In genomic region chr11:60280429-60281414, GRCm38 (mm10) we compare ENCODE assay signal across 11 mouse cellular contexts. TPM values are rescaled to one million over a fixed set of nuclear protein-coding genes. Genes with fewer than 3 reads are reported as not detected.
DNase-seq lines count a peak whose midpoint lies in the region; ATAC-seq lines count a peak whose summit lies in the region.
"Had no signal": no experiment of that assay in that cellular context is flagged by ENCODE, and none has a peak within 500 bp of the region (broad histone marks: within the 10 kb centered on the region; RNA-seq: fewer than 3 reads in every experiment).

No protein-coding gene starts in this region.

- peaks cover 12% of the 10 kb centered on the region for H3K4me1 ChIP-seq in forebrain, embryonic 10.5 days
- H3K4me1 ChIP-seq in forebrain, embryonic 12.5 days = peaks cover 11% of the 10 kb centered on the region; the same call in 1 of the 2 replicates
- H3K4me1 ChIP-seq in lung, embryonic 16.5 days (replicated peaks; ENCODE audit: control insufficient read depth, insufficient read depth, low read length) = peaks cover 21% of the 10 kb centered on the region
- H3K4me1 ChIP-seq in intestine, embryonic 15.5 days (replicated peaks) = peaks cover 20% of the 10 kb centered on the region
- peaks cover 20% of the 10 kb centered on the region; the same call in 1 of the 2 replicates for H3K4me1 ChIP-seq in stomach, embryonic 14.5 days (ENCODE audit: control insufficient read depth, insufficient read depth, low read length)

- no peak overlapping the region for H3K9ac ChIP-seq in forebrain, embryonic 12.5 days
- H3K9ac ChIP-seq in lung, embryonic 16.5 days (ENCODE audit: low read length) = no peak overlapping the region
- H3K9ac ChIP-seq in intestine, embryonic 15.5 days = no peak overlapping the region
- no peak overlapping the region for H3K9ac ChIP-seq in stomach, embryonic 14.5 days (replicated peaks; ENCODE audit: low read depth, low read length)

- H3K4me3 ChIP-seq in forebrain, embryonic 10.5 days = no peak overlapping the region
- no peak overlapping the region for H3K4me3 ChIP-seq in forebrain, embryonic 12.5 days (replicated peaks)
- H3K4me3 ChIP-seq in lung, embryonic 16.5 days (ENCODE audit: low read length) = no peak overlapping the region
- no peak overlapping the region for H3K4me3 ChIP-seq in intestine, embryonic 15.5 days (replicated peaks)
- H3K4me3 ChIP-seq in stomach, embryonic 14.5 days (ENCODE audit: low read depth, low read length) = no peak overlapping the region
- H3K4me3 ChIP-seq: embryonic facial prominence, embryonic 10.5 days; megakaryocyte, embryonic 14.5 days had no signal

- no peaks in the 10 kb centered on the region for H3K36me3 ChIP-seq in forebrain, embryonic 10.5 days (replicated peaks)
- no peaks in the 10 kb centered on the region for H3K36me3 ChIP-seq in forebrain, embryonic 12.5 days (replicated peaks)
- H3K36me3 ChIP-seq in lung, embryonic 16.5 days (ENCODE audit: control insufficient read depth, insufficient read depth, low read length) = no peaks in the 10 kb centered on the region
- no peaks in the 10 kb centered on the region; the same call in 1 of the 2 replicates for H3K36me3 ChIP-seq in intestine, embryonic 15.5 days
- no peaks in the 10 kb centered on the region for H3K36me3 ChIP-seq in stomach, embryonic 14.5 days (ENCODE audit: control insufficient read depth, insufficient read depth, low read length)
- H3K36me3 ChIP-seq: embryonic facial prominence, embryonic 10.5 days had no signal

- H3K27ac ChIP-seq in forebrain, embryonic 10.5 days = peak overlapping the region; percentile 31; the same call in 1 of the 2 replicates
- no peak overlapping the region for H3K27ac ChIP-seq in forebrain, embryonic 12.5 days
- H3K27ac ChIP-seq in lung, embryonic 16.5 days (ENCODE audit: low read length) = no peak overlapping the region
- 0 out of 2 replicates have a peak overlapping the region, but pooled peaks have one; percentile 18 for H3K27ac ChIP-seq in intestine, embryonic 15.5 days
- peak overlapping the region; percentile 45; the same call in 1 of the 2 replicates for H3K27ac ChIP-seq in stomach, embryonic 14.5 days (ENCODE audit: low read length)
- H3K27ac ChIP-seq: embryonic facial prominence, embryonic 10.5 days had no signal

- 80% methylated on average over 11 of the region's 11 CpGs for WGBS in forebrain, embryonic 10.5 days
- WGBS in forebrain, embryonic 12.5 days = 84% methylated on average over 11 of the region's 11 CpGs
- WGBS in lung, embryonic 16.5 days = 63% methylated on average over 11 of the region's 11 CpGs
- 69% methylated on average over 11 of the region's 11 CpGs for WGBS in intestine, embryonic 15.5 days
- WGBS in stomach, embryonic 14.5 days = 61% methylated on average over 11 of the region's 11 CpGs

- no peak overlapping the region for H3K4me2 ChIP-seq in forebrain, embryonic 12.5 days
- H3K4me2 ChIP-seq in lung, embryonic 16.5 days (ENCODE audit: low read depth, low read length) = no peak overlapping the region
- H3K4me2 ChIP-seq in intestine, embryonic 15.5 days (replicated peaks) = no peak overlapping the region
- no peak overlapping the region for H3K4me2 ChIP-seq in stomach, embryonic 14.5 days (replicated peaks; ENCODE audit: low read depth, low read length)

- DNase-seq in forebrain, embryonic 10.5 days (ENCODE audit: extremely low spot score, low spot score) = no peak
- no peak for DNase-seq in lung, postnatal 14 days
- DNase-seq in left cerebral cortex, adult 8-10 months (ENCODE audit: low spot score in 2 of 2) = no peak
- DNase-seq in retina, postnatal 1 day = no peak
- DNase-seq: heart, postnatal 4 days had no signal

- no peaks in the 10 kb centered on the region for H3K27me3 ChIP-seq in forebrain, embryonic 10.5 days (ENCODE audit: poor library complexity, severe bottlenecking)
- no peaks in the 10 kb centered on the region for H3K27me3 ChIP-seq in forebrain, embryonic 12.5 days
- no peaks in the 10 kb centered on the region for H3K27me3 ChIP-seq in lung, embryonic 16.5 days (ENCODE audit: control insufficient read depth, insufficient read depth, low read depth, low read length)
- H3K27me3 ChIP-seq in intestine, embryonic 15.5 days (replicated peaks) = no peaks in the 10 kb centered on the region
- no peaks in the 10 kb centered on the region for H3K27me3 ChIP-seq in stomach, embryonic 14.5 days (ENCODE audit: control insufficient read depth, insufficient read depth, low read length)
- H3K27me3 ChIP-seq: megakaryocyte, embryonic 14.5 days had no signal

- H3K9me3 ChIP-seq in forebrain, embryonic 10.5 days = no peaks in the 10 kb centered on the region
- no peaks in the 10 kb centered on the region for H3K9me3 ChIP-seq in forebrain, embryonic 12.5 days
- H3K9me3 ChIP-seq in lung, embryonic 16.5 days (ENCODE audit: control insufficient read depth, low read length) = no peaks in the 10 kb centered on the region
- no peaks in the 10 kb centered on the region for H3K9me3 ChIP-seq in intestine, embryonic 15.5 days
- no peaks in the 10 kb centered on the region for H3K9me3 ChIP-seq in stomach, embryonic 14.5 days (ENCODE audit: control insufficient read depth, low read depth, low read length)
- H3K9me3 ChIP-seq: embryonic facial prominence, embryonic 10.5 days; megakaryocyte, embryonic 14.5 days had no signal

- no peak for ATAC-seq in forebrain, embryonic 12.5 days (ENCODE audit: low FRiP score)
- ATAC-seq in lung, embryonic 16.5 days (ENCODE audit: low read depth) = peak; percentile 48; the same call in 1 of the 2 replicates
- no peak for ATAC-seq in intestine, embryonic 15.5 days
- no peak for ATAC-seq in stomach, embryonic 14.5 days (ENCODE audit: insufficient number of reproducible peaks, insufficient read depth, low FRiP score, low read depth)

RNA-seq across cellular contexts. Expression of gene Srebf1, which starts 58.3 kb away (rescaled TPM):
- 59.3 and 66.1 TPM in 2 replicates for polyA plus RNA-seq in forebrain, embryonic 10.5 days (2016; fragmentation: Nextera tagmentation; extraction: Ambion mirVana)
- polyA plus RNA-seq in forebrain, embryonic 12.5 days (2016; fragmentation: Nextera tagmentation; extraction: Ambion mirVana) = 58.0 and 58.1 TPM in 2 replicates
- 65.9 and 74.3 TPM in 2 replicates for polyA plus RNA-seq in lung, embryonic 16.5 days (2015; fragmentation: Nextera tagmentation; extraction: Ambion mirVana)
- 89.5 and 108 TPM in 2 replicates for polyA plus RNA-seq in intestine, embryonic 15.5 days (2015; fragmentation: Nextera tagmentation; extraction: Ambion mirVana)
- polyA plus RNA-seq in stomach, embryonic 14.5 days (2014; fragmentation: Nextera tagmentation; extraction: Ambion mirVana) = 70.9 and 72.6 TPM in 2 replicates
- 100 to 1,000 TPM in 2 of 4 experiments, 10 to 100 TPM in 2; 85.8 to 103 (median 100) TPM for total RNA-seq in left cerebral cortex, adult 8-10 months (2022)

Comparison
In these comparisons a context has a peak if more than half of its experiments do, and no peak if none do; other contexts are left out.
1. H3K27ac ChIP-seq: peak in forebrain, embryonic 10.5 days (single experiment), intestine, embryonic 15.5 days (single experiment) and stomach, embryonic 14.5 days (single experiment); none in forebrain, embryonic 12.5 days (single experiment) and lung, embryonic 16.5 days (single experiment).